In the genomic region with DNA sequence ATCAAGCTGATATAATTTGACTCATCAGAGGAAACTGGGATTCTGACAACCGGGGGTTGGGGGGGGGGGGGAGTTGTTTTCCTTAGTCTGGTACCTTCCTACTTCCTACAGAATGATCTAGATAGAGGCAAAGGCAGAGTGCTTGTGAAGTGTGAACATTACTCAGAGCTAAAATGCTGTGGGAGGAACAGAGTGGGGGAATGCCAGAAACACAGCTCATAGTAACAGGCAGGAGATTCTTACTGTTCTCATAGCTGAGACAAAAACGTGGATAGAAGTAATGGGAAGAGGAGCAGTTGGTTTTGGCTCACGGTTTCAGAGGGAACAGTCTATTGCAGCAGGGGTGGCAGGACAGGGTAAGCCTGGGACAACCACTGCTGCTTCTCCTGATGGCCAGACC, we compare ENCODE assay signal across 10 mouse cellular contexts.
"Had no signal": no experiment of that assay in that cellular context is flagged by ENCODE, and none has a peak within 500 bp of the region (broad histone marks: within the 10 kb centered on the region; RNA-seq: fewer than 3 reads in every experiment).

No protein-coding gene starts in this region.

- DNase-seq: kidney, adult 11 months; kidney, postnatal 10 days; kidney, postnatal 4 days; lung, embryonic 14.5 days; lung, postnatal 10 days; lung, postnatal 4 days; midbrain, embryonic 14.5 days; spleen, adult 18-20 months; thymus, adult 2 months; thymus, postnatal 25 days had no signal
